Mouse (Mus musculus): ENCODE measurements at regions not wholly inside any gene's neighbourhood (a gene's known extent, or its start where the extent isn't known, plus 50 kb on each side); places are given as distances from the start of the nearest gene placed in this dataset.
A peak's percentile ranks its signal among the peaks of the same experiment; 100 is the strongest.

- ATAC-seq (ENCODE audit: low FRiP score, low TSS enrichment), result no peak
- WGBS, result 81% methylated on average over 4 of the region's 4 CpGs
Measured at GRCm38 (mm10) chr13:28653362-28653761, 300.2 kb downstream of the Sox4 start.

GRCm38 (mm10) chr13:28651810-28652209, 301.7 kb downstream of the Sox4 start:
- WGBS, result 94% methylated on average over 2 of the region's 2 CpGs
- no peak overlapping the region for H3K4me3 ChIP-seq (ENCODE audit: low read length)
- no peak overlapping the region for H3K4me2 ChIP-seq (replicated peaks; ENCODE audit: low read depth, low read length)
- no peaks in the 10 kb centered on the region for H3K27me3 ChIP-seq (ENCODE audit: control insufficient read depth, insufficient read depth, low read length)
- ATAC-seq (ENCODE audit: low FRiP score, low TSS enrichment), result no peak
- H3K27ac ChIP-seq (ENCODE audit: low read depth, low read length), result no peak overlapping the region
- H3K9me3 ChIP-seq (ENCODE audit: control insufficient read depth, low read length), result no peaks in the 10 kb centered on the region
- no peak overlapping the region for H3K9ac ChIP-seq (ENCODE audit: low read depth, low read length)
- H3K36me3 ChIP-seq (ENCODE audit: control insufficient read depth, insufficient read depth, low read length), result no peaks in the 10 kb centered on the region
- no peaks in the 10 kb centered on the region; the same call in 1 of the 2 replicates for H3K4me1 ChIP-seq (ENCODE audit: control insufficient read depth, insufficient read depth, low read length)

More at GRCm38 (mm10) chr13:28653362-28653761, 300.2 kb downstream of the Sox4 start:
- no peak overlapping the region for H3K27ac ChIP-seq (ENCODE audit: low read depth, low read length)
- H3K9ac ChIP-seq (ENCODE audit: low read depth, low read length), result no peak overlapping the region
- H3K27me3 ChIP-seq (ENCODE audit: control insufficient read depth, insufficient read depth, low read length), result no peaks in the 10 kb centered on the region
- H3K4me2 ChIP-seq (replicated peaks; ENCODE audit: low read depth, low read length), result no peak overlapping the region
- no peaks in the 10 kb centered on the region for H3K9me3 ChIP-seq (ENCODE audit: control insufficient read depth, low read length)
- H3K4me3 ChIP-seq (ENCODE audit: low read length), result no peak overlapping the region
- no peaks in the 10 kb centered on the region; the same call in 1 of the 2 replicates for H3K4me1 ChIP-seq (ENCODE audit: control insufficient read depth, insufficient read depth, low read length)
- H3K36me3 ChIP-seq (ENCODE audit: control insufficient read depth, insufficient read depth, low read length), result no peaks in the 10 kb centered on the region

GRCm38 (mm10) chr13:28645881-28646280, 307.6 kb downstream of the Sox4 start:
- H3K9me3 ChIP-seq (ENCODE audit: control insufficient read depth, low read length), result no peaks in the 10 kb centered on the region
- no peaks in the 10 kb centered on the region for H3K4me1 ChIP-seq (ENCODE audit: control insufficient read depth, insufficient read depth, low read length)
- ATAC-seq (ENCODE audit: low FRiP score, low TSS enrichment), result no peak
- H3K4me3 ChIP-seq (ENCODE audit: low read length), result no peak overlapping the region
- no peaks in the 10 kb centered on the region for H3K27me3 ChIP-seq (ENCODE audit: control insufficient read depth, insufficient read depth, low read length)
- H3K36me3 ChIP-seq (ENCODE audit: control insufficient read depth, insufficient read depth, low read length), result no peaks in the 10 kb centered on the region
- 81% methylated on average over 4 of the region's 4 CpGs for WGBS
- H3K27ac ChIP-seq (ENCODE audit: low read depth, low read length), result no peak overlapping the region
- H3K9ac ChIP-seq (ENCODE audit: low read depth, low read length), result no peak overlapping the region
- H3K4me2 ChIP-seq (replicated peaks; ENCODE audit: low read depth, low read length), result no peak overlapping the region

- no peaks in the 10 kb centered on the region for H3K27me3 ChIP-seq (ENCODE audit: control insufficient read depth, insufficient read depth, low read length)
- no peaks in the 10 kb centered on the region for H3K9me3 ChIP-seq (ENCODE audit: control insufficient read depth, low read length)
- no peak overlapping the region for H3K9ac ChIP-seq (ENCODE audit: low read depth, low read length)
- 0 out of 2 replicates have a peak, but pooled peaks have one; percentile 43 for ATAC-seq (ENCODE audit: low FRiP score, low TSS enrichment)
- WGBS, result 79% methylated on average over 3 of the region's 3 CpGs
- H3K4me2 ChIP-seq (replicated peaks; ENCODE audit: low read depth, low read length), result no peak overlapping the region
- no peaks in the 10 kb centered on the region for H3K4me1 ChIP-seq (ENCODE audit: control insufficient read depth, insufficient read depth, low read length)
- H3K36me3 ChIP-seq (ENCODE audit: control insufficient read depth, insufficient read depth, low read length), result no peaks in the 10 kb centered on the region
- H3K4me3 ChIP-seq (ENCODE audit: low read length), result no peak overlapping the region
- no peak overlapping the region for H3K27ac ChIP-seq (ENCODE audit: low read depth, low read length)
Measured at GRCm38 (mm10) chr13:28644846-28645574, 308.5 kb downstream of the Sox4 start.

- Histone ChIP-seq H3K4me3 (ENCODE audit: low read length) (no peak overlapping the region), H3K27me3 (ENCODE audit: control insufficient read depth, insufficient read depth, low read length) (no peaks in the 10 kb centered on the region), H3K9me3 (ENCODE audit: control insufficient read depth, low read length) (no peaks in the 10 kb centered on the region), H3K36me3 (ENCODE audit: control insufficient read depth, insufficient read depth, low read length) (no peaks in the 10 kb centered on the region), H3K9ac (ENCODE audit: low read depth, low read length) (no peak overlapping the region), H3K4me2 (replicated peaks; ENCODE audit: low read depth, low read length) (no peak overlapping the region), H3K4me1 (ENCODE audit: control insufficient read depth, insufficient read depth, low read length) (peaks cover 6% of the 10 kb centered on the region; the same call in 1 of the 2 replicates), H3K27ac (ENCODE audit: low read depth, low read length) (no peak overlapping the region)
- no peak for ATAC-seq (ENCODE audit: low FRiP score, low TSS enrichment)
- 76% methylated on average over 1 of the region's 1 CpGs for WGBS
Measured at GRCm38 (mm10) chr13:28640826-28641225, 312.7 kb downstream of the Sox4 start.

- Histone ChIP-seq H3K36me3 (ENCODE audit: control insufficient read depth, insufficient read depth, low read length) (no peaks in the 10 kb centered on the region), H3K27ac (ENCODE audit: low read depth, low read length) (peak overlapping the region; percentile 71)
Measured at GRCm38 (mm10) chr13:28635230-28635950, 318.1 kb downstream of the Sox4 start.

GRCm38 (mm10) chr13:28633541-28634041, 319.9 kb downstream of the Sox4 start:
- Histone ChIP-seq H3K36me3 (ENCODE audit: control insufficient read depth, insufficient read depth, low read length) (no peaks in the 10 kb centered on the region), H3K4me1 (ENCODE audit: control insufficient read depth, insufficient read depth, low read length) (peaks cover 46% of the 10 kb centered on the region), H3K4me2 (replicated peaks; ENCODE audit: low read depth, low read length) (no peak overlapping the region), H3K27ac (ENCODE audit: low read depth, low read length) (peak overlapping the region; percentile 38; the same call in 1 of the 2 replicates), H3K4me3 (ENCODE audit: low read length) (no peak overlapping the region), H3K9ac (ENCODE audit: low read depth, low read length) (no peak overlapping the region), H3K27me3 (ENCODE audit: control insufficient read depth, insufficient read depth, low read length) (no peaks in the 10 kb centered on the region), H3K9me3 (ENCODE audit: control insufficient read depth, low read length) (no peaks in the 10 kb centered on the region)
- ATAC-seq (ENCODE audit: low FRiP score, low TSS enrichment), result no peak; the same call in 1 of the 2 replicates
- WGBS, result 18% methylated on average over 5 of the region's 5 CpGs

More at GRCm38 (mm10) chr13:28635230-28635950, 318.1 kb downstream of the Sox4 start:
- no peak for ATAC-seq (ENCODE audit: low FRiP score, low TSS enrichment)
- WGBS, result 38% methylated on average over 3 of the region's 3 CpGs
- H3K9me3 ChIP-seq (ENCODE audit: control insufficient read depth, low read length), result no peaks in the 10 kb centered on the region
- peaks cover 32% of the 10 kb centered on the region for H3K4me1 ChIP-seq (ENCODE audit: control insufficient read depth, insufficient read depth, low read length)
- no peak overlapping the region for H3K4me3 ChIP-seq (ENCODE audit: low read length)
- no peaks in the 10 kb centered on the region for H3K27me3 ChIP-seq (ENCODE audit: control insufficient read depth, insufficient read depth, low read length)
- no peak overlapping the region for H3K9ac ChIP-seq (ENCODE audit: low read depth, low read length)
- no peak overlapping the region for H3K4me2 ChIP-seq (replicated peaks; ENCODE audit: low read depth, low read length)

GRCm38 (mm10) chr13:28629431-28630331, 323.8 kb downstream of the Sox4 start:
- Histone ChIP-seq H3K9ac (ENCODE audit: low read depth, low read length) (no peak overlapping the region), H3K9me3 (ENCODE audit: control insufficient read depth, low read length) (no peaks in the 10 kb centered on the region), H3K27ac (ENCODE audit: low read depth, low read length) (peak overlapping the region; percentile 79), H3K4me2 (replicated peaks; ENCODE audit: low read depth, low read length) (no peak overlapping the region), H3K36me3 (ENCODE audit: control insufficient read depth, insufficient read depth, low read length) (no peaks in the 10 kb centered on the region), H3K27me3 (ENCODE audit: control insufficient read depth, insufficient read depth, low read length) (no peaks in the 10 kb centered on the region), H3K4me3 (ENCODE audit: low read length) (no peak overlapping the region), H3K4me1 (ENCODE audit: control insufficient read depth, insufficient read depth, low read length) (peaks cover 30% of the 10 kb centered on the region)
- ATAC-seq (ENCODE audit: low FRiP score, low TSS enrichment), result peak; percentile 85
- WGBS, result 20% methylated on average over 9 of the region's 9 CpGs
